Mouse (Mus musculus) kidney, embryonic 16.5 days (tissue): ENCODE measurements around the gene Nsrp1. TPM values are rescaled to one million over a fixed set of nuclear protein-coding genes. Genes with fewer than 3 reads are reported as not detected.
"Not testable (repeated sequence)": the region's sequence is repeated elsewhere in the genome, so short reads cannot be mapped to it uniquely, and the experiment has no call there.

ENCODE experiments used
- ATAC-seq: fragments of 200-750 bp; cut with Nextera tagmentation; 2 replicates; pipeline ENCODE4 v1.8.0; 2017; ENCODE audit warnings: moderate TSS enrichment; ENCODE audit not compliant: low FRiP score, low TSS enrichment
- H3K27ac ChIP-seq: fragments of 300-500 bp; sonication (generic); 2 replicates; pipeline ENCODE4 v1.5.1; 2014; ENCODE audit warnings: low read length
- H3K27me3 ChIP-seq: fragments of 300-500 bp; sonication (generic); 2 replicates; pipeline ENCODE4 v1.6.1; 2014; ENCODE audit warnings: low read length, control low read depth, mixed read lengths; ENCODE audit not compliant: insufficient read depth
- H3K36me3 ChIP-seq: fragments of 300-500 bp; sonication (generic); 2 replicates; pipeline ENCODE4 v1.6.1; 2014; ENCODE audit warnings: low read length, control low read depth, mixed read lengths; ENCODE audit not compliant: insufficient read depth
- H3K4me1 ChIP-seq: fragments of 300-500 bp; sonication (generic); 2 replicates; pipeline ENCODE4 v1.6.1; 2014; ENCODE audit warnings: low read length, control low read depth, mixed read lengths; ENCODE audit not compliant: insufficient read depth
- H3K4me2 ChIP-seq: fragments of 300-500 bp; sonication (generic); replicated peaks from 2 replicates; pipeline ENCODE4 v1.6.1; 2014; ENCODE audit warnings: low read depth, low read length
- H3K4me3 ChIP-seq: fragments of 300-500 bp; sonication (generic); 2 replicates; pipeline ENCODE4 v1.5.1; 2014; ENCODE audit warnings: mild to moderate bottlenecking, low read length
- H3K9ac ChIP-seq: fragments of 300-500 bp; sonication (generic); replicated peaks from 2 replicates; pipeline ENCODE4 v1.6.1; 2014; ENCODE audit warnings: low read length
- H3K9me3 ChIP-seq: fragments of 300-500 bp; sonication (generic); 2 replicates; pipeline ENCODE4 v1.6.1; 2016; ENCODE audit warnings: low read length, control low read depth
- WGBS: fragments of 180-500 bp; shearing (Covaris S2); extraction: QIAGEN DNeasy Blood & Tissue Kit; methylation state at CpG from one replicate; pipeline ENCODE4 v1.1.7; 2014; 5-methylcytosine and 5-hydroxymethylcytosine counted together
- polyA plus RNA-seq: library from polyadenylated mRNA; unstranded; fragments of >200 nt; fragmentation: Nextera tagmentation; extraction: Ambion mirVana; gene quantifications from 2 replicates; pipeline ENCODE4 v1.2.1, GENCODE M21; 2015

Nsrp1 gene
- polyA plus RNA-seq, result 63.9 and 75.1 TPM in 2 replicates

DNA sequence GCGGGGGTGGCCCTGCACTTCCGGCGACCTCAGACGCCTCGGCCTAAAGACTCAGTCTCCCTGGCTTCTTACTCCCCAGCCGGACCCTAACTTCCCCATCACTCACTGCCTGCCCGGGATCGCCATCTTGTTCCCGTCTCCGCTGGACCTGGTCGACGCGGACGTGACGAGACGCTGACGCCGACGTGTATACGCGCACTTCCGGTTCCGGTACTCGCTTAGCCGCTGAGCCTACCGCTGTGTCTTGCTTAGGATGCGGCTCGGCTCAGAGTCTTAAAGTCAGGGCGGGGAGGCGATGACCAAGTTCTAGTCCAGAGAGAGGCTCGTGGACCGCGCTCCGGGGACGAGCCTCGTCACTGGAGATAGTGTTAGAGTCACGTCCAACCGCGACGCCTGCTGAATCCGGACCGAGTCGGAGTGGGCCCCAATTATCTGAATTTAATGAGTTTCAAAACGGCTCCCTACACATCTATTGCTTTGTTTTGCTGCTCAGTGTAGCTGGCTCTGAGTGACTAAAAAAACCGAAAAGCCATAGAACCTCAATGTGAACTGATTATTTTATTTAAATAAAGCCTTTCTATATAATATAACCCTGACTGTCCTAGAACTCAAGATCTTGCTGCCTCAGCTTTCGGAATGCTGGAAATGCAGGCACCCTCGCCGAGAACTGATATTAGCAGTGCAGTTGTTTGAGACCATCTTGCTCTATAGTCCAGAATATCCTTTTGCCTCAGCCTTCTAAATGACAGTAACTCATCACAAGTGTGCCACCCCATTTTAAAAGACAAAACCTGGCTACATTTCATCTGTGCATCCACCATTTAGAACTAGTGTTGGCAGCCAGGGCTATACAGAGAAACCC, at the start of gene Nsrp1:
Nsrp1 (minus strand) TSS at position 163 of the 862 bp plus-strand sequence.
- ATAC-seq, result peak; percentile 99
- Histone ChIP-seq H3K4me2 (peak within 1 kb of the TSS; percentile 91), H3K36me3 (peaks cover 9% of the 10 kb centered on the region), H3K4me3 (peak within 1 kb of the TSS; percentile 96), H3K27ac (peak within 1 kb of the TSS; percentile 89), H3K9me3 (no peaks in the 10 kb centered on the region), H3K9ac (peak within 1 kb of the TSS; percentile 94), H3K27me3 (peaks cover 15% of the 10 kb centered on the region), H3K4me1 (peaks cover 6% of the 10 kb centered on the region; the same call in 1 of the 2 replicates)
- 4% methylated on average over 48 of the region's 48 CpGs for WGBS

DNA sequence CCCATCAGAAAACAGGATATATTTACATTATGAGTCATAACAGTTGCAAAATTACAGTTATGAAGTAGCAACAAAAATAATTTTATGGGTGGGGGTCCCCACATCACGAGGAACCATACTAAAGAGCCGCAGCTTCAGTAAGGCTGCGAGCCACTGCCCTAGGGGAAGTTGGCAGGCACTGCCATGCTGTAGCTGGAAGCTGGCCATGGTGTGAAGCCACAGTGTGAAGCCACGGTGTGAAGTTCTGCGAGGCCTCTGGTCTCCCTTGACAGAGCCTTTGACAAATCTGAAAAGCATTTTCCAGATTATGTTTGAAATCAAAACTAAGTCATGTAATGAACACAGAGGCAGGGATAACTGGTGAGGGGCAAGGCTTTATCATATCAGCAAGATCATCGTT, 32.9 kb upstream of the Nsrp1 start:
- H3K27me3 ChIP-seq, result no peaks in the 10 kb centered on the region
- H3K4me2 ChIP-seq, result no peak overlapping the region
- H3K4me1 ChIP-seq, result no peaks in the 10 kb centered on the region
- no peak overlapping the region for H3K9ac ChIP-seq
- H3K4me3 ChIP-seq, result no peak overlapping the region
- no peaks in the 10 kb centered on the region for H3K36me3 ChIP-seq
- no peak overlapping the region for H3K27ac ChIP-seq
- 82% methylated on average over 6 of the region's 6 CpGs for WGBS
- H3K9me3 ChIP-seq, result no peaks in the 10 kb centered on the region
- no peak for ATAC-seq

DNA sequence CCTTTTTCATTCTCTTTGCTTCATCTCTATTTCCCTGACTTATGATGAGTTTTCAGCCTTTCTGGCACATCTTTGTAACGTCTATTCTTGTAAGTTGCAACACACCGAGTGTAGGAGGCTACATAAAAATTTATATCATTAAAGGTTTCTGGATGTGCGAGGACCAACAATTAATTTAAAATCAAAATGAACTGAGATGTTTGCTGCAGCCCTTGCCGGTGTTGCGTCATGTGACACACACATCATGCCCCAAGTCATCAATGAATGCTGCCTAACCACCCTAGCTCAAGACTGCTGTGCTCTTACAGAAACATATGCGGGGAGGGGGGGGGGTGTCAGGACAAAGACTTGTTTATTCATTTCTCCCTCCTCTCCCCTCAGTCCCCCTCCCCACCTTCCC, 30.2 kb upstream of the Nsrp1 start:
- WGBS, result 90% methylated on average over 6 of the region's 6 CpGs
- no peak overlapping the region for H3K27ac ChIP-seq
- no peaks in the 10 kb centered on the region for H3K9me3 ChIP-seq
- H3K9ac ChIP-seq, result no peak overlapping the region
- H3K4me1 ChIP-seq, result no peaks in the 10 kb centered on the region
- ATAC-seq, result no peak
- H3K27me3 ChIP-seq, result no peaks in the 10 kb centered on the region
- no peaks in the 10 kb centered on the region for H3K36me3 ChIP-seq
- H3K4me2 ChIP-seq, result no peak overlapping the region
- no peak overlapping the region for H3K4me3 ChIP-seq

DNA sequence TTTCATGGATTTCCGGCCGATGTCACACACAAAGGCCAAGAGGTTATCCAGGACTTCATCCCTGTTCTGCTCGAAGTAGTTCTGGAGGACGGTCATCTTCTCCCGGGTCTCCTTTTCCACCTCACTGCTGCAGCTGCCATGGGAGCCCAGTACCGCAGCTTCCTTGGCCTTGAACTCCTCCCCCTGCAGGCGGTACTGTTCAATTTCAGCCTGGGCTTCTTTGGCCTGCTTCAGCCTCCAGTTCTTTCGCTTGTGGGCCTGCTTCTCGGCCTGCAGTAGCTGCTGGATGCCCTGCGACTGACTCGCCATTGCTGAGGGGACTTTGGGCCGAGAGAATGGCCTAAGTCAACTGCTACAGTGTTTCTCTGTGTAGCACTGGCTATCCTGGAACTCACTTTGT, 29.6 kb upstream of the Nsrp1 start:
- not testable (repeated sequence) for H3K4me1 ChIP-seq, H3K27me3 ChIP-seq, ATAC-seq, H3K9me3 ChIP-seq, H3K36me3 ChIP-seq, H3K4me2 ChIP-seq, H3K27ac ChIP-seq, H3K9ac ChIP-seq, H3K4me3 ChIP-seq
- 79% methylated on average over 12 of the region's 12 CpGs for WGBS

DNA sequence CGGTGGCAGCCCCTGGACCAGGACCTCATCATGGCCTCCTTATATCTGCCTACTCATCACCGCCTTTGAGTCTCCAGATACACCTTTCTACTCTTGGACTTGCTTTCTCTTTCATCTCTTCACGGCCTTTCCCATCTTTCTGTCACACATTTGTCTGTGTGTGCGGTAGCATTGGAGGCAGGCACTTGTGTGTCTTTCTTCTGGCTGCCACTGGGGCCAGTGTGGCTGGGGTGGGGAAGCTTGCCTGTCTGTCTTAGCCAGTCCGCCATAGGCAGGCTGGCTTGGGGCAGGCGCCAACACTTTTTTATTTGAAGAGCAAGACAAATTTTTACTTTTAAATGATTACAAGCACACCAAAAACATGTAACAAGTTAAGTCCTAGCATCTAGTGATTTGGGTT, 28.7 kb upstream of the Nsrp1 start:
- WGBS, result 97% methylated on average over 6 of the region's 6 CpGs
- H3K4me3 ChIP-seq, result no peak overlapping the region
- no peak overlapping the region for H3K4me2 ChIP-seq

DNA sequence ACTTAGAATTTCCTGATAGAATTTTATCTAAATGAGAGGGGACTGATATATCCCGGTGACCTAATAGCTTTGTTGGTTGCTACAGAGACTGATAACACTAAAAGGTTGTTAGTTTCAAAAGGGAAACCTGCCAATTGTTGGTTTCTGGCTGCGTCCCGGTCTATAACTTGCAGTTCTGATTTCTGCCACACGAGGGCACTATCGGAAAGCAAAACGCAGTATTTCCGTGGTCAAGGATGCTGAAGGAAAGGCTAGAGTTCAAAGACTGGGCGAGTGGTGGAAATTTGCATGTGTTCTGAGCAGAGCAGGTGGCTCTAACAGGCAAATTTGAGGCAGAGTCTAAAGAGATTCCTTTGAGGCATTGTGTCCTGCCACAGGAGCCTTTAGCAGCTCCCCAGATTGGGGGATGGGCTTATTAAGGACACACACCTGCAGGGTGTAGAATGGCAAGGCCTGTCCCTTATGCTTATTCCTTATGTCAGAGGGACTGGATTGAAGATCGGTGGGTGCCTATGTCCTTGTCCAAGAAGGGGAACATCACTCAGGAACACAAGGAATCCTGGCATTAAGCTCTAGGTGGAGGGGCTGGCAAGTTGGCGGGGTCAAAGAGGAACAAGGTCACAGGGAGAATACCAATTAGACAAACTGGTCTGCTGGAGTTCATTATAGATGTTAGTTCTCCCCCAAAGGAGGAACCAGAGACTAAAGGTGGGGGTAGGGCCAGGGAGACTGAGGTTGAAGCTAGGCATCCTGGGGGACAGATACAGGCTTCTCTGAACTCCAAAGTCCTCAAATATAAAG, 22.1 kb upstream of the Nsrp1 start:
- peak; percentile 63; the same call in 1 of the 2 replicates for ATAC-seq
- H3K9me3 ChIP-seq, result no peaks in the 10 kb centered on the region
- no peak overlapping the region for H3K4me3 ChIP-seq
- H3K9ac ChIP-seq, result no peak overlapping the region
- no peak overlapping the region for H3K27ac ChIP-seq
- H3K27me3 ChIP-seq, result no peaks in the 10 kb centered on the region; the same call in 1 of the 2 replicates
- H3K4me1 ChIP-seq, result no peaks in the 10 kb centered on the region
- 16% methylated on average over 10 of the region's 10 CpGs for WGBS
- no peaks in the 10 kb centered on the region for H3K36me3 ChIP-seq
- no peak overlapping the region for H3K4me2 ChIP-seq

More for the DNA sequence above, 28.7 kb upstream of the Nsrp1 start:
- Histone ChIP-seq H3K27me3 (no peaks in the 10 kb centered on the region), H3K36me3 (no peaks in the 10 kb centered on the region), H3K27ac (no peak overlapping the region), H3K9ac (no peak overlapping the region), H3K4me1 (no peaks in the 10 kb centered on the region), H3K9me3 (no peaks in the 10 kb centered on the region)
- ATAC-seq, result no peak

DNA sequence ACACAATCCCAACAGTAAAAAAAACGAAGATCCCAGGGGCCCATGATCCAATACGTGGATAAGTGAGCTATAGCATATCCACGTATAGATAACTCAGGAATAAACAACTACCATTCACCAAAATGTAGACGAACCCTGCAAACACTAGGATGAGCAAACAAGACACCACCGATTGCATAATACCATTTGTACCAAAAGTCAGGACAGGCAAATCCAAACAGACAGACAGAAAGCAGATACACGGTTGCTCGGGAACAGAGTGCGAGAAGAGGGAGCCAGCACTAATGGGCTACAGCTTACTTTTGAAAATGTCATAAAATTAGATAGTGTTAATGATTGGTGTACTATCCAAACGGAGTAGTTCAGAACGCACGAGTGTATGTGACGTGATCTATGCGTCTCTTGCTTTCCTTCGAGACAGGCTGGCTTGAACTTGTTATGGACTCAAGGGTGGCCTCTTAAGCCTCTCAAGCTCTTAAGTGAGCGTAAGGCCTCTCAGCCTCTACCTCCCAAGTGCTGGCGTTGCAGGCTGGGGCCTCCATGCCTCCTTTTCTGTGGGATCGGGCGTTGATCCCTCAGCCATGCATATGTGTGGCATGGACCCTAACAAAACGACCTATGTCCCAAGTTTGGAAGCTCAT, 20.2 kb upstream of the Nsrp1 start:
- Histone ChIP-seq H3K27ac (no peak overlapping the region), H3K9me3 (no peaks in the 10 kb centered on the region), H3K4me1 (no peaks in the 10 kb centered on the region), H3K27me3 (no peaks in the 10 kb centered on the region; the same call in 1 of the 2 replicates), H3K4me2 (no peak overlapping the region), H3K36me3 (no peaks in the 10 kb centered on the region), H3K9ac (no peak overlapping the region), H3K4me3 (no peak overlapping the region)
- WGBS, result 79% methylated on average over 19 of the region's 19 CpGs
- ATAC-seq, result no peak

DNA sequence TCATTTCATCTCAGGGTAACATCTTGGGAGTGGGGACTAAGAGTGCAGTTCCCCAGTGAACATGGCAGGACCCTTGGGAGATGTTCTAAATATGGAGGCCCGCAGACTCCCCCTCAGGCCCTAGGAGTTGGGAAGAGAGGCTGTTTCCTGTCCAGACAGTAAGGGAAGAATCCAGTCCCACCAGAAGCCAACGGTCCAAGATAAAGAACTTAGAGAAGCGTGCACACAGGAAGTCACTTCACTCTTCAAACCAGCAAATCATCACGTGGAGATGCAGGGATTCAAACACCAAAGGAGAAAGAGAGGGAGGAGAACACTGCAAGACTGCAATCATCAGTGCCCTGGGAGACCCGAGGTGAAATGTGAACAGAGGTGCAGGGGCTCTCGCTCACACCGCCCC, 18.8 kb upstream of the Nsrp1 start:
- WGBS, result 52% methylated on average over 7 of the region's 7 CpGs

DNA sequence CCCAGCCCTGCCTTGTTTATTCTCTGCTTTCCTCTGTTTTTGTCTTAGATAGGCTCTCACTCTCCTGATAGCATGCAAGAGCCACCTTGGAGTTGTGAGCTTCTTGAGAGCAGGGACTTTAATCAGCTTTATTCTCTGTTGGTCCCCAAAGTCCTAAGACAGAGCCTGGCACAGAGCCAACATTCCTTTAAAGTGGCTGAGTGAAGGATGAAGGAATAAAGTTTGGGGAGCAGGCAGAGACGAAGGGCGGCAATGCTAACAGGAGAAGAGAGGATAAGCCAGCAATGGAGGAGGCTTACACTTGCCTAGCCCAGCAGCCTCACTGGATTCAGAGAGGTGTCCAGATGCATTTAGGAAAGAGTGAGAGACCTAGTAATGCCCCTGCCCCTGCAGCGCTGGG, 18.3 kb upstream of the Nsrp1 start:
- no peak for ATAC-seq
- Histone ChIP-seq H3K27ac (no peak overlapping the region), H3K4me3 (no peak overlapping the region), H3K4me2 (no peak overlapping the region), H3K4me1 (0 out of 2 replicates have a peak, but pooled peaks cover 3% of the 10 kb centered on the region), H3K9ac (no peak overlapping the region), H3K36me3 (no peaks in the 10 kb centered on the region), H3K27me3 (no peaks in the 10 kb centered on the region; the same call in 1 of the 2 replicates), H3K9me3 (no peaks in the 10 kb centered on the region)
- 61% methylated on average over 3 of the region's 3 CpGs for WGBS

More for the DNA sequence above, 18.8 kb upstream of the Nsrp1 start:
- H3K4me2 ChIP-seq, result no peak overlapping the region
- H3K9me3 ChIP-seq, result no peaks in the 10 kb centered on the region
- H3K27ac ChIP-seq, result no peak overlapping the region
- H3K36me3 ChIP-seq, result no peaks in the 10 kb centered on the region
- H3K9ac ChIP-seq, result no peak overlapping the region
- no peaks in the 10 kb centered on the region; the same call in 1 of the 2 replicates for H3K27me3 ChIP-seq
- H3K4me3 ChIP-seq, result no peak overlapping the region
- H3K4me1 ChIP-seq, result 0 out of 2 replicates have a peak, but pooled peaks cover 3% of the 10 kb centered on the region
- ATAC-seq, result no peak
